Mouse (Mus musculus): ENCODE data around the gene Espl1. TPM values are rescaled to one million over a fixed set of nuclear protein-coding genes. Genes with fewer than 3 reads are reported as not detected.

Espl1 gene
- total RNA-seq, 2 experiments from 2014 or later: 5.3 to 7.8 TPM

- no peak for DNase-seq
Observed at GRCm38 (mm10) chr15:102273982-102274716, 21.9 kb upstream of the Espl1 start.

- DNase-seq: no peak
Observed at GRCm38 (mm10) chr15:102278726-102279091, 17.4 kb upstream of the Espl1 start.

- peak; percentile 94 for DNase-seq
Observed at GRCm38 (mm10) chr15:102279092-102279782, 16.8 kb upstream of the Espl1 start, which contains the start of gene Mfsd5. Gene Mfsd5, plus strand, starts transcription at chr15:102279454.

- DNase-seq: no peak
Observed at GRCm38 (mm10) chr15:102279783-102280520, 16.1 kb upstream of the Espl1 start.

GRCm38 (mm10) chr15:102280623-102281022 is 15.4 kb upstream of the Espl1 start:
- no peak for DNase-seq

DNA sequence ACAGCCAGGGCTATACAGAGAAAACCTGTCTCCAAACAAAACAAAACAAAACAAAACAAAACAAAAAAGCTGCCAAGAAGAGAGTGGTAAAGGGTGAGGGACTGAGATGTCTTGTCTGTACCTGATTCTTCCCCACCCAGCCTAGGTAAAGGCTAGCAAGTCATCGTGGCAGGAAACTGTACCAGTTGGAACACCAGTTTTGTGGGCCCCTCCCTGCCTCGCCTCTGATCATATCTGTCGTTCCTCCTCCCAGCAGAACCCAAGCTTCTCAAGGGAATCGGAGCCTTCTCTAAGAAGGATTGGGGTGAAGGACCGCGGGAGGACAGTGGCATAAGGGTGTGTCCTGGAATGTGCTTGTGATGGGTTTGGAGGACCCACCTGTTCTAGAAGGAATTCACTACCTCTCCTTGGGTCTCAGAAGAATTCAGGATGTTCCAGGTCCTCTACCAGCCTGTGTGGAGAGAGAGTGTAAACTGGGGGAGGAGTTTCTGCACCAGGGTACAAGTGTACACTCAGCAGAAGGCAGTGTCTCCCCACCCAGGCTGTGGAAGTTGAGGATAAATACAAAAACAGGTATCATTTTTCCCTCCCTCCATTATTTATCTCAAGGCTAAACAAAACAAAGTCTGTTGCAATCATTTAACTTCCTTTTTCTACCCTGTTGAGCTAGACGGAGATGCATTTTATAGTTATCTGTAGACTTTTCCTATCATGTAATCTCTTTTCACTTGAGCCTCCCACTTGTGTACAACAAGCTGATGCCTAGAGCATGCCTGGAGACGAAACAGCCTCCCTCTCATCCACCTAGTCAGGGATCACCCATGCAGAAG is 13.4 kb upstream of the Espl1 start:
- DNase-seq: no peak

- no peak for DNase-seq
Observed at GRCm38 (mm10) chr15:102283648-102284047, 12.4 kb upstream of the Espl1 start.

DNA sequence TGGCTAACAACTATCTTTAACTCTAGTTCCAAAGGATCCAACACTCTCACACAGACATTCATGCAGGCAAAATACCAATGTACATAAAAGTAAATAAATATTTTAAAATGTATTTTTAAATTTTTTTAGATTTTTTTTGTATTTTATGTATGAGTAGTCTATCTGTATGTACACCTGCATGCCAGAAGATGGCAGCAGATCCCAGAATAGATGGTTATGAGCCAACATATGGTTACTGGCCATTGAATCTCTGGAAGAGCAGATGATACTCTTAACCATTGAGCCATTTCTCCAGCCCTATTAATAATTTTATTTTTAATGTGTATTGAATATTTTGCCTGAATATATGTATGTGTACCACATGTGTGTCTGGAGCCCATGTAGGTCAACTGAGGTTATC is 8.7 kb upstream of the Espl1 start:
- no peak for DNase-seq

DNA sequence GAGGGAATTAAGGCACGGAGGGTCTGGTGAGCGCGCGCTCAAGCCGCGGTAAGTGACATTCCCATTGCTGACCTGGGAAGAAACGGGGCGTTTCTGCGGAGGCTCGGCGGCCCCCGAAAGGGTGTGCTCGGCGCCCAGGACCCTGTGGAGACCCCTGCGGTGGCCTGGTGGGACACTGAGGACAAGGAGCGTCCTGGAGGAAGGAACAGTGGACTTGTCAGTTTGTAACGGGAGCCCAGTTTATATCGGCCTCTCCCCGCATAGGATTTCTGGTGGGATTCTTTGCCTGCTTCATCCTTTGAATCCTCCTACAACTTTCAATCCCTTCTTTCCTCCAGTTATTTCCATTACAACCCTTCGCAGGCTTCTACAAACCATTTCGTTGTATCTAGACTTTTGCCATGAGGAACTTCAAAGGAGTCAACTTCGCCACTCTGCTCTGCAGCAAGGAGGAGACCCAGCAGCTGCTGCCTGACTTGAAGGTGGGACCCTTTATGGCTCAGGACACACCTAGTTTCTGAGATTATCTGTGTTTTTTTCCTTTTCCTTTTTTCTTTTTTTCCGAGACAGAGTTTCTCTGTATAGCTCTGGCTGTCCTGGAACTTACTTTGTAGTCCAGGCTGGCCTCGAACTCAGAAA is 421 bp downstream of the Espl1 start:
- DNase-seq: no peak

- no peak for DNase-seq
Observed at GRCm38 (mm10) chr15:102302542-102302941, 6.5 kb downstream of the Espl1 start.

GRCm38 (mm10) chr15:102308717-102309116 is 12.7 kb downstream of the Espl1 start:
- DNase-seq: no peak

GRCm38 (mm10) chr15:102310074-102310845 is 14.2 kb downstream of the Espl1 start:
- DNase-seq: no peak

DNA sequence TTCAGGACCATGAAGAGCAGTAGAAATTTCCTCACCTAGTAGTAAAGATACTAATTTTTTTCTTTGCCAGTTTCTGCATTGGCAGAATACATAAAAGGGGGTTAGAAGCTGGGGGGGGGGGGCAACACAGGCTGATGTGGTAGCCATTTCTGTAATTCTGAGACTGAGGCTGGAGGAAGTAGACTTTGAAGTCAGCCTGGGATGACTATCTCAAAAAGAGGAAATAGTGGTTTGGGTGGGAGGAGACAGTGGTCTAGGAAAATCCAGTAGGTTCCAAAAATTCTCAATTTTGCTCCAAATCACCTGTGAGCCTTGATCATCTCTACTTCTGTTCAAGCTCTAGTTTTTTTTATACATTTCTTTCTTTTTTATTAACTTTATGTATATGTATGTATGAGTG is 15.4 kb downstream of the Espl1 start:
- no peak for DNase-seq

DNA sequence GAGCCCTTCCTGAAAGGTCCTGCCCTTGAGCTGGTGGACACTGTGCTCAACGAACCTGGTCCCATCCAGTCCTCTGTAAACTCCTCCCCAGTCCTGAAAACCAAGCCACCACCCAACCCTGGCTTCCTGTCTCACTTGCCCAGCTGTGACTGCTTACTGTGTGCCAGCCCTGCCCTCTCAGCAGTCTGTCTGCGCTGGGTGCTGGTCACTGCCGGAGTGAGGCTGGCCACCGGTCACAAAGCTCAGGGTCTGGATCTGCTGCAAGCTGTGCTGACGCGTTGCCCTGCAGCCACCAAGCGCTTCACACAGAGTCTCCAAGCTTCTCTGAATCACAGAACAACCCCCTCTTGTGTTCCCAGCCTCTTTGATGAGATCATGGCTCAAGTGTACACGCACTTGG is 19.2 kb downstream of the Espl1 start:
- DNase-seq: no peak

DNA sequence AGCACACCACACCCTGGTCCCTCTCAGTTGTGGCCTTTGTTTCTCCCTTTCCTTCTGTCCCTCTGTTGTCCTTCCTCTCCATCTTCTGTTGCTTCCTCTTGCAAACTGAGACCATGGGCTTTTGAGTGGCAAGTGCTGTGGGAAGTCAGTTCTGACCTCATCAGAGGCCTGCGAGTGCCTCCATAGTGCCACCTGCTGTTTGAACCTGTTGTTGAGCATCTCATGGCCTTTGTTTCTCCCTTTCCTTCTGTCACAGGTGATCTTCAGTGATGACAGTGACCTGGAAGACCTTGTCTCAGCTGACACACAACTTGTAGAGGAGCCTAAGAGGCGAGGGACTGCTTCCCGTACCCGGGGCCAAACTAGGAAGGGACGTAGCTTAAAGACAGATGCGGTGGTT is 20.2 kb downstream of the Espl1 start:
- DNase-seq: peak; percentile 50

DNA sequence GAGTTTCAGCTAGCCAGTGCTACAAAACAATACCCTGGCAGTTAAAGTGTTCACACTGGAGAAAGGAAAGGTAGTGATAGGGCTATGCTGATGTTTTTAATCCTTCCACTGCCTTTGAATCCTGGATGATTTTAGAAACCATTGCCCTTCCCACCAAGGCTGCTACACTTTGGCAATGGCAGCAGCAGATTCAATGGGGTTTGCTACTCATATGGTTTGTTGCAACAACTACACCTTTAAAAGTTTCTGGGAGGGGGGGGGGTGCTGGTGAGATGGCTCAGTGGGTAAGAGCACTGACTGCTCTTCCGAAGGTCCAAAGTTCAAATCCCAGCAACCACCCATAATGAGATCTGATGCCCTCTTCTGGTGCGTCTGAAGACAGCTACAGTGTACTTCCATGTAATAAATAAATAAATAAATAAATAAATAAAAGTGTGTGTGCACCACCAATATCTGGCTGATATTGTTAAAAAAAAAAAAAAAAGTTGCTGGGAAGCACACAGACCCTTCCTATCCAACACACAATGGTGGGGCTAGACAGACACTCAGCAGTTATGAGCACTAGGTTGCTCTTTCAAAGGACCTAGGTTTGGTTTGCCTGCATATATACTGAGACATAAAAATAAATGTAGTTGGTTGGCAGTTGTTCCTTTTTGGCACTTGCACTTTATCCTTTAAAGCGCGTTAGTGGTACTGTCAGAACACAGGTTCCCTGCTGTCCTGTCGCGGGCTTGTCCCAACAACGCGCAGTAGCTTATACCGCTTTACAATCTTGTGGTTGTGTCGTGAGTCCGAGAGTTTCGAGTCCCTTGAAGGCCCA is 28.8 kb downstream of the Espl1 start:
- DNase-seq: no peak

- peak; percentile 82 for DNase-seq
Observed at GRCm38 (mm10) chr15:102326022-102326576, 30.0 kb downstream of the Espl1 start, which contains the start of gene Pfdn5. Gene Pfdn5, plus strand, starts transcription at chr15:102326116.

GRCm38 (mm10) chr15:102326892-102327291 is 30.8 kb downstream of the Espl1 start:
- no peak for DNase-seq

DNA sequence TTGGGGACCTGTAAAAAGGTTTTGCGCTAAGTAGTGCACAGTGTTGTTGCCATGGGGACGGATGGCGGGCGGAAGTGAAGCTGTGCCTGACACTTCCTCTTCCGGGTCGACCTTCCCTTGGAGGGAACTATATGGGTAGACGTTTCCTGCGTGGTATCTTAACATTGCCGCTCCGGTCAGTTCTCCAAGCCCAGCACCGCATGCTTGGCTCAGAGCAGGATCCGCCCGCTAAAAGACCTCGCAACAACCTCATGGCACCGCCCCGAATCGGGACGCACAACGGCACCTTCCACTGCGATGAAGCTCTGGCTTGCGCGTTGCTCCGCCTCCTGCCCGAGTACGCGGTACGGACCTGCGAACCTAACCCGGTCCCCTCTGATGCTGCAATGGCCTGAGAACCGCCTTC is 35.5 kb downstream of the Espl1 start, which contains the start of gene Myg1:
TSS of gene Myg1 (plus strand) at position 100 of the 406 bp plus-strand sequence.
- peak; percentile 75 for DNase-seq
